Mouse (Mus musculus) bone marrow, adult 2 months (tissue): ENCODE data around the gene Igsf21. TPM values are rescaled to one million over a fixed set of nuclear protein-coding genes. Genes with fewer than 3 reads are reported as not detected.

ENCODE experiments used
- H3K27ac ChIP-seq: fragments of 200-500 bp; 2 replicates; pipeline ENCODE4 v1.5.1; 2012; ENCODE audit warnings: low read depth, mild to moderate bottlenecking, control low read depth, inconsistent platforms, low read length; ENCODE audit not compliant: control insufficient read depth, poor library complexity, insufficient read depth
- H3K4me1 ChIP-seq: fragments of 200-500 bp; 2 replicates; pipeline ENCODE4 v1.6.1; 2011; ENCODE audit warnings: low read length; ENCODE audit not compliant: control insufficient read depth, insufficient read depth
- H3K4me3 ChIP-seq: fragments of 200-500 bp; replicated peaks from 2 replicates; pipeline ENCODE3; 2011; ENCODE audit warnings: mild to moderate bottlenecking, low read depth, low read length, control low read depth; ENCODE audit not compliant: control insufficient read depth
- CTCF ChIP-seq: fragments of 200-500 bp; IDR thresholded peaks from 2 replicates; pipeline ENCODE4 v1.5.1; 2011; ENCODE audit warnings: low read length, control low read depth; ENCODE audit not compliant: control insufficient read depth, insufficient read depth
- POLR2A ChIP-seq: fragments of 200-500 bp; IDR thresholded peaks from 2 replicates; pipeline ENCODE4 v1.6.1; 2011; ENCODE audit warnings: low read depth, mild to moderate bottlenecking, control low read depth, low read length, borderline replicate concordance; ENCODE audit not compliant: control insufficient read depth
- WGBS: fragments of 180-500 bp; shearing (Covaris S2); methylation state at CpG from one replicate; pipeline ENCODE4 v1.1.7; 2018; 5-methylcytosine and 5-hydroxymethylcytosine counted together
- polyA plus RNA-seq: library from polyadenylated mRNA; stranded (reverse); fragments of >200 nt; gene quantifications from 2 replicates; pipeline ENCODE4 v1.2.4, GENCODE M21; 2011; ENCODE audit warnings: low replicate concordance; ENCODE audit not compliant: missing spikeins, insufficient read depth, insufficient read length

The Igsf21 gene
- polyA plus RNA-seq, 1 experiment, result not detected

DNA sequence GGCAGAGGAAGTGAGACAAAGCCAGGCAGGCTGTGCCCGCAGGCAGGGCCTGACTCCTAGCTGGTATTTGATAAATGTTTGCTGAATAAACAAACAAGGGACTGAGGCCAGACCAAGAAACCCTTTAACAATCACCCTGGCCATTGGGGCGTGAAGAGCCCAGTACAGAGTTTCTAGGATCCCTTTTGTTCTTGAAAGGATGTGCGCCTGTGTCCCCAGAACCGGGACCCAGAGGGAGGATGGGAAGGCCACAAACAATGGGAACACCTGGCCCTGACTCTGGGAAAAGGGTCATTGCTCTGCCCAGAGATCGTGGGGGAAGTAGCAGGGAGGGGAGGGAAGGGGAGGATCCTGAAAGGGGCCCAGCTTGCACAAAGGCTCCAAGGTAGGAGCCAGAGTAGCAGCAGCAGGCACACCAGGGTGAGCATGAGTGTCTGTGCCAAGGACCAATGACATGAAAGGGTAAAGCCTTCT is 269.2 kb downstream of the Igsf21 start:
- 33% methylated on average over 5 of the region's 5 CpGs for WGBS
- H3K4me3 ChIP-seq, result no peak overlapping the region
- no peak for TF ChIP-seq POLR2A
- TF ChIP-seq CTCF, result no peak
- no peak overlapping the region for H3K27ac ChIP-seq
- H3K4me1 ChIP-seq, result no peaks in the 10 kb centered on the region
